Mouse (Mus musculus): ENCODE data around the gene Cbx2. TPM values are rescaled to one million over a fixed set of nuclear protein-coding genes. Genes with fewer than 3 reads are reported as not detected.

Gene Cbx2
- polyA plus RNA-seq, 1 experiment: 6.9 TPM

DNA sequence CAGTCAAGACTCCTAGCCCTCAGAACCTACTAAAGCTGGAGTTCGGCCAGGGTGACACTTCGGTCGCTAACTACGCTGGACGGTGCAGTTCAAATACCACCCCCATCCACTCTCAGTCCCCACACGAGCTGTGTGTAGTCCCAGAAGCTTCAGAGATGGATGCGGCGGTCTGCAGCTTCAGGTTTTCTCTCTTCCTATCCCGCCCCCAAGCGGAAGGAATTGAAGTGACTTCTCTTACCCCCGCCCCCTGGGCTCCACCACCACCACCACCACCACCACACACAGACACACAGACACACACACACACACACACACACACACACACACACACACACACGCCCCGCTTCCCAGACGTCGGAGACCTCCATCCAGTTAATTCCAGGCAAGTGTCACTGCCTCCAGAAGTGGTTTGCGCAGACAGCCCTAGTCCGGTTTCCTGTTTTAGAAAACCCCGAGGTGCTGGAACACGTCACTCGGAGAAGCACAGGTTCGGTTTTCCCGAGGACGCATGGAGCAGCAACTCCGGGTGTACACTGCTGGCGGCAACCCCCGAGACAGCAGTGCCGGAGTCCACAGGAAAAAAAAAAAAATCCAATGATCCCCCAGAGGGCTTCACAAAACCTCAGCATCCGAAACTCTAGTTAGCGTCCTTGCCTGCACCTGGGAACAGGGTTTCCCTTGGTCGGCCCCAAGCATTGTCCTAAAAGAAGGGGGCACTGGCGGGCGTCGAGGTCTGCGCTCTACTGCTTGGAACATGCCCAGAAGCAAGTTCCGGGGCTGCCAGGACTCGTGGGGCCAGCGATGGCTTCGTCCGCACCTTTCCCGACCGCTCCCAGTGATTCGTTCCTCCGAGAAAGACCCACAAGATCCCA lies 24.7 kb downstream of the Cbx2 start:
- H3K4me1 ChIP-seq (ENCODE audit: control insufficient read depth, insufficient read depth, low read length): peaks cover 1% of the 10 kb centered on the region; the same call in 1 of the 2 replicates
- TF ChIP-seq CTCF (IDR thresholded peaks at IDR 0.05; ENCODE audit: borderline replicate concordance, insufficient read depth, low read length): no peak
- no peak for TF ChIP-seq POLR2A (IDR thresholded peaks at IDR 0.05; ENCODE audit: low read depth, low read length)
- no peak overlapping the region for H3K27ac ChIP-seq (ENCODE audit: insufficient read depth, low read length)
- H3K4me3 ChIP-seq (ENCODE audit: insufficient read depth, low read length): no peak overlapping the region

DNA sequence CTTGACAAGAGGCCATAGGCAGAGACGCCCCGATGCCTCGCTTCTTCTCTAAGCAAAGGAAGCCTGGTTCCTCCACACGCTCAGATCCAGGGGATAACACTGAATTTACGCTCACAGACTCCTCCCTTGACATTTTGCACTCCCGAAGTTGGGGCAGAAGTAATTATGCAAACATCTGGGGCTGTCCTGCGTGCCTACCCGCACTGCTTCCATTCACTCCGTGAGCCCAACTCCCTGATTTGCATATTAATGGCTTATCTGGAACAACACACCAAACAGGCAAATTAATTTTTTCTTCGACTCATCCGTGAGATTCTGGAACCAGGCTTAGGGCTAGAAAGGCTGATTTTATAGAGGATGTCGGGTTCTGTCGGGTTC lies 25.4 kb downstream of the Cbx2 start:
- TF ChIP-seq POLR2A (IDR thresholded peaks at IDR 0.05; ENCODE audit: low read depth, low read length) (no peak), CTCF (IDR thresholded peaks at IDR 0.05; ENCODE audit: borderline replicate concordance, insufficient read depth, low read length) (no peak)
- Histone ChIP-seq H3K4me3 (ENCODE audit: insufficient read depth, low read length) (no peak overlapping the region), H3K27ac (ENCODE audit: insufficient read depth, low read length) (no peak overlapping the region), H3K4me1 (ENCODE audit: control insufficient read depth, insufficient read depth, low read length) (peaks cover 4% of the 10 kb centered on the region; the same call in 1 of the 2 replicates)

DNA sequence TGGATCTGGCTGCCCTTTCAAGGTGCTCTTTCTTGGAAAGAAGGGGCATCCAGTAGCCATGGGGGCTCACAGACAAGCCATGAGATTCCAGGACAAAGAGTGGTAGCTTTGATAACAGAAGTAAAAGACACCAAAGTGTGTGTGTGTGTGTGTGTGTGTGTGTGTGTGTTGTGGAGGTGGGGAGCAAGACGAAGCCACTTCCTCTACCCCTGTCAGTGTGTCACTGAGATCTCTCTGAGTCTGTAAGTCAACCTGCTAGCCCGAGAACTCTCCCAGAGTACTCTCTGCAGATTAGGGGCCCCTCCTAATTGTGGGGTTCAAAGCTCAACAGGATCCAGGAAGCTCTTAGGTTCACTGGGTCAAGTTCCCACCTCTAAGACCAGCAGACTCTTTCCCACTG lies 27.6 kb downstream of the Cbx2 start:
- H3K4me1 ChIP-seq (ENCODE audit: control insufficient read depth, insufficient read depth, low read length): peaks cover 6% of the 10 kb centered on the region
- TF ChIP-seq CTCF (IDR thresholded peaks at IDR 0.05; ENCODE audit: borderline replicate concordance, insufficient read depth, low read length) (no peak), POLR2A (IDR thresholded peaks at IDR 0.05; ENCODE audit: low read depth, low read length) (no peak)
- H3K4me3 ChIP-seq (ENCODE audit: insufficient read depth, low read length): no peak overlapping the region
- no peak overlapping the region for H3K27ac ChIP-seq (ENCODE audit: insufficient read depth, low read length)

GRCm38 (mm10) chr11:119051426-119051825 lies 28.7 kb downstream of the Cbx2 start:
- H3K27ac ChIP-seq (ENCODE audit: insufficient read depth, low read length): no peak overlapping the region
- TF ChIP-seq POLR2A (IDR thresholded peaks at IDR 0.05; ENCODE audit: low read depth, low read length): no peak
- TF ChIP-seq CTCF (IDR thresholded peaks at IDR 0.05; ENCODE audit: borderline replicate concordance, insufficient read depth, low read length): no peak
- peaks cover 6% of the 10 kb centered on the region for H3K4me1 ChIP-seq (ENCODE audit: control insufficient read depth, insufficient read depth, low read length)
- H3K4me3 ChIP-seq (ENCODE audit: insufficient read depth, low read length): no peak overlapping the region

DNA sequence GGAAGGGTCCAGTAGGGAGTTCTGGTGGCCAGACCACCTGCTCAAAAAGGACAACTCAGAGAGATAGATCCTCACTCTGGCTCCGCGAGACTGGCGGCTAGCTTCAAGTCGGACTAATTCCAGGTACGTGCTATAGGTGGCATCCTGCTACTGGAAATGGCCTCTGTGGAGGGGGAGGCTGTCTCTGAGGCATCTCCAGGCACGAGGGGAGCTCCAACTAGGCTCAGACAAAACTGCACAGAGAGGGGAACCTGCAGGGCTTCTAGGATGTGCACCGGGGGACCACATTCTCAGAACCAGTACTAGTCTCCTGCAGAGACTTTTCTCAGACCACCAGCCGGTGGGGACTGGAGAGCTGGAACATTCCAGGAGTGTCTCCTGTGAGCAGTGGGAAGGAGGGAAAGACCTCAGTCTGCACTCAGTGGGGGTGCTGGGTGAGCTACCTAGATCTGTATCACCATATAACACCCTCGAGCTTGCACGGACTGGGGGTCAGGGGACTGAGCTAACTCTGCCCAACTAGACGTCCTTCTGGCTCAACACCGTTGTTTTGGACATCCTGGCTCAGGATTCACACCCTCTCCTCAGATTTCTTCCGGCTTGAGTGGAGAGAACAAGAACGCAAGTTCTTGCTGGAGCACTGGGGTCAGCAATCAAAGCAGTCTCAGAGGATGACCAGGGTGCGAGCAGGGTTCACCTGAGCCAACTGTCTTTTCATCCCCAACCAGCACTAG lies 29.3 kb downstream of the Cbx2 start:
- Histone ChIP-seq H3K4me1 (ENCODE audit: control insufficient read depth, insufficient read depth, low read length) (peaks cover 6% of the 10 kb centered on the region), H3K4me3 (ENCODE audit: insufficient read depth, low read length) (no peak overlapping the region), H3K27ac (ENCODE audit: insufficient read depth, low read length) (no peak overlapping the region)
- TF ChIP-seq CTCF (IDR thresholded peaks at IDR 0.05; ENCODE audit: borderline replicate concordance, insufficient read depth, low read length) (peak; percentile 41; the same call in 1 of the 2 replicates), POLR2A (IDR thresholded peaks at IDR 0.05; ENCODE audit: low read depth, low read length) (no peak)

DNA sequence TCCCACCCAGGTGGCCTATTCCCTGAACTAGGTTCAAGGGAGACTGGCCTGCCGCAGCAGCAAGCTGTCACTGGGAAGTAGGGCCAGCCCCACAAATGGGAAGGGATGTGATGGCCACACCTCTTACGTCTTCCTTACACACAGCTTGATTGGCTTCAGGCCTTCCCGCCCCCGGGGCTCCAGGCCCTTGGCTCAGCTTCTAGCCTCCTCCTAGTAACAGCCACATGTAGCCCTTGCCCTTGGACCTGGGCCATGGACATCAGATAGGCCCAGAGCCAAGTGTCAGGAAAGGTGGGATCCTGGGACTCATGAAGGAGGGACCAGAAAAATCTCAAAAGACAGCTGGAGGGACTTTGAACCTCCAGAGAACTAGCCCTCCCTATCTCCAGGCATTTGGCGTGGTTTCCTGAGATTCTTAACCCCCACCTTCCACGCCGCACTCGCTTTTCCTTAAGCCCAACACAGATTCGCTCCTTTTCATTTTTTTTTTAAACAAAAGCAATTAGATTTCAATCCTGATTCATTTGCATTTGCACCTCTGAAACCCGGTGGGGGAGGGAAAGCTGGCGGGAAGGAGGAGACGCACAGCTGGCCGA lies 30.0 kb downstream of the Cbx2 start:
- H3K4me3 ChIP-seq (ENCODE audit: insufficient read depth, low read length): peak overlapping the region; percentile 24; the same call in 1 of the 2 replicates
- H3K27ac ChIP-seq (ENCODE audit: insufficient read depth, low read length): no peak overlapping the region; the same call in 1 of the 2 replicates
- TF ChIP-seq CTCF (IDR thresholded peaks at IDR 0.05; ENCODE audit: borderline replicate concordance, insufficient read depth, low read length) (no peak), POLR2A (IDR thresholded peaks at IDR 0.05; ENCODE audit: low read depth, low read length) (no peak; the same call in 1 of the 2 replicates)
- peaks cover 6% of the 10 kb centered on the region for H3K4me1 ChIP-seq (ENCODE audit: control insufficient read depth, insufficient read depth, low read length)

DNA sequence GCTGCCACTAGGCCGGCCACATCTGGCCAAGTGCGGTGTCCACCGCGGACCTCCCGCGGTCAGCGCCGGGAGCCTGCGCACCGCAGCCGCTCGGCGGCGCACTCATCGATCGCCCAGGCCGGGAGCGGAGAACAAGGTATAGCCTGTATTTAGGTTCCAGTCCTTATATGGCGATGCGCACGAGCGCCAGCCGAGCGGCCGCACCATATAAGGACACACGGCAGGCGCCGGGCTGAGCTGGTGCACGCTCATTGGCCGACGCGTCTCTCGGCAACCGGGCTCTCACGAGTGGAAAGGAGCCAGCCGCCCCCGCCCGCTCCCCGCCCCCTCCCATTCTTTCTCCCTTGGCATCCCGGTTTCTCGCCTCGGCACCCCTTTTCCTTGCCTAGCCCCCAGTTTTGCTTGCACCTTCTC lies 30.5 kb downstream of the Cbx2 start:
- Histone ChIP-seq H3K27ac (ENCODE audit: insufficient read depth, low read length) (no peak overlapping the region; the same call in 1 of the 2 replicates), H3K4me1 (ENCODE audit: control insufficient read depth, insufficient read depth, low read length) (peaks cover 6% of the 10 kb centered on the region), H3K4me3 (ENCODE audit: insufficient read depth, low read length) (peak overlapping the region; percentile 24; the same call in 1 of the 2 replicates)
- TF ChIP-seq CTCF (IDR thresholded peaks at IDR 0.05; ENCODE audit: borderline replicate concordance, insufficient read depth, low read length) (peak; percentile 11; the same call in 1 of the 2 replicates), POLR2A (IDR thresholded peaks at IDR 0.05; ENCODE audit: low read depth, low read length) (peak; percentile 28; the same call in 1 of the 2 replicates)

GRCm38 (mm10) chr11:119053738-119054350 lies 31.1 kb downstream of the Cbx2 start:
- H3K4me1 ChIP-seq (ENCODE audit: control insufficient read depth, insufficient read depth, low read length): peaks cover 6% of the 10 kb centered on the region

More at GRCm38 (mm10) chr11:119053738-119054350, 31.1 kb downstream of the Cbx2 start:
- TF ChIP-seq CTCF (IDR thresholded peaks at IDR 0.05; ENCODE audit: borderline replicate concordance, insufficient read depth, low read length) (no peak), POLR2A (IDR thresholded peaks at IDR 0.05; ENCODE audit: low read depth, low read length) (no peak)
- Histone ChIP-seq H3K4me3 (ENCODE audit: insufficient read depth, low read length) (no peak overlapping the region; the same call in 1 of the 2 replicates), H3K27ac (ENCODE audit: insufficient read depth, low read length) (no peak overlapping the region)

Data from embryonic fibroblast, embryonic 13.5 days (primary cell).